Mouse (Mus musculus): ENCODE data around the gene Mindy3. TPM values are rescaled to one million over a fixed set of nuclear protein-coding genes. Genes with fewer than 3 reads are reported as not detected.

The Mindy3 gene
- total and polyA plus RNA-seq, 2 experiments from 2014 or later = 48.4 to 60.4 TPM

DNA sequence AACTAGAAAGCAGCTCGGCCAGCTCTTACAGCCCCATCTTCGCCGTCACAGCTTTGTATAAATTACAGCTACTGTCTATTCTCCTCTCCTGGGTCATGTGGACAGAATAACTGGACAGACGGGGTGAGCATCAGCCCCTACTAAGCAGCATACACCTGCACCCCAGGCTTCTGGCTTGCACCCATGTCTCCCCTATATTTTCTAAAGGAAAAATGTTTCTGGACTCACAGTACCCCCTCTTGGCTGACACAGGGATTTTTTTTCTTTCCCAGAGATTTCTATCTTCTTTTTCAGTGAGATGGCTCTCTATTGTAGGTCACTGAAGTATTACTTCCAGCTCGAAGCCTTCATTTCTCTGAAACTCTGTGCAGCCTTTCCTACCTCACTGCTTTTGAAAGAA lies 122.0 kb downstream of the Mindy3 start:
- H3K4me3 ChIP-seq (ENCODE audit: low read depth, low read length) = no peak overlapping the region
- ATAC-seq (no peak), DNase-seq (peak; percentile 22)
- TF ChIP-seq CTCF (IDR thresholded peaks at IDR 0.05; ENCODE audit: low read depth) = peak; percentile 42
- no peaks in the 10 kb centered on the region for H3K9me3 ChIP-seq (ENCODE audit: low read length)
- no peak overlapping the region for H3K27ac ChIP-seq (ENCODE audit: low read depth, low read length)
- H3K9ac ChIP-seq = no peak overlapping the region
- no peaks in the 10 kb centered on the region for H3K36me3 ChIP-seq (ENCODE audit: insufficient read depth)
- no peak overlapping the region for H3K4me2 ChIP-seq (ENCODE audit: low read depth)
- 78% methylated on average over 5 of the region's 5 CpGs for WGBS
- no peaks in the 10 kb centered on the region; the same call in 1 of the 2 replicates for H3K4me1 ChIP-seq (ENCODE audit: insufficient read depth)
- no peaks in the 10 kb centered on the region; the same call in 1 of the 2 replicates for H3K27me3 ChIP-seq (ENCODE audit: insufficient read depth, low read length)

Other genes with a start within 250 kb of the Mindy3 start
- 4.0 and 7.1 TPM in 2 replicates for gene Itga8, start 117.5 kb downstream of the Mindy3 start, total RNA-seq (2014; rRNA removed)
- 1.9 TPM in 2 replicates for gene Itga8, start 117.5 kb downstream of the Mindy3 start, polyA plus RNA-seq (2015; fragmentation: Nextera tagmentation; extraction: Ambion mirVana)